Mouse (Mus musculus) hematopoietic stem cell, adult 5-6 weeks (primary cell): ENCODE measurements at regions not wholly inside any gene's neighbourhood (a gene's known extent, or its start where the extent isn't known, plus 50 kb on each side); places are given as distances from the start of the nearest gene placed in this dataset.

ENCODE experiments used
- ATAC-seq, 2 experiments: fragments of 125-278 bp in 1 of 2; replicated peaks in 1 of 2; 2 replicates each; pipeline ENCODE4 v1.8.0; 2016 to 2017; ENCODE audit warnings: inconsistent platforms in 2 of 2, mild to moderate bottlenecking in 2 of 2, moderate number of reproducible peaks in 2 of 2, low read depth in 1 of 2, moderate TSS enrichment in 1 of 2; ENCODE audit not compliant: low FRiP score in 2 of 2, poor library complexity in 2 of 2, severe bottlenecking in 2 of 2, insufficient read depth in 1 of 2, low TSS enrichment in 1 of 2

DNA sequence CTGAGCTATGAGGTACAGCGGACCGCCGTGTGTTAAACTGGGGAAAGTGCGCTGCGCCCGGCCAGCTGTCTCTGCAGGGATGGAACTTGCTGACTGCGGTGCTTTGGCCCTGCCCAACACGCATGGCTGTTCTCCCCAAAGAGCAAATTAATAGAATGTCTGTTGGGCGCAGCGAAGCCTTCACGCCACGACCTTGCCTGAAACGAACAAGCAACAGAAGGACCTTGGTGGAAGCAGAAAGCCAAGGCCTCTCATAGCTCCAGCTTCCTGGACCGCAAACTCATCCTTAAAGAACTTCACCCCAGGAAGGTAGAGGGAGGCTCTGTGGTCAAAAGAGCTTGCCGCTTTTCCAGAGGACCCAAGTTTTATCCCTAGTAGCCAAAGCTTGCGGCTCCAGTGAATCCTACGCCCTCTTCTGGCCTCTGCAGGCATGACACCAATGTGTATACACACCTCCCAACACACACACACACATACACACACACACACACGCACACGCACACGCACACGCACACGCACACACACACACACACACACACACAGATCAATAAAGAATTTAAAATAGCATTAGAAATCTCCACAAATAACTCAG lies 110.2 kb upstream of the Ctnnb1 start:
- no peak for ATAC-seq

DNA sequence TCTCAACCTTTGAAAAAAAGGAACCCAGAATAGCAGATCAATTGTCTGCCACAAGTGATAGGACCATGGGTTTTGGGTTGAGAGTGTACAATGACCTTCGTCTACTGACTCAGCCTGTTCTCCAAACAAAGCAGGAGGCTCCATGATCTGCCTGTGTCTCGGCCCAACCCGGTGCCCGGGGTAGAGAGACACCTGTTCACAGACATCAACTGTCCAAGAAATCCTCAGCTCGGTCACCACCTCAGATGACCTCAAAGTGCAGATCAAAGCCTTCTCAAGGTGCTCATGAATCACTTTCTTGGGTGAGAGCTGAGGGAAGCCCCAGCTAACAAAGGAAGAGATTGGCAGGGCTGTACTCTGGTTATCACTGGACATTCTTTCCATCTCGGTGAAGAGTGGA lies 108.1 kb upstream of the Ctnnb1 start:
- no peak for ATAC-seq

DNA sequence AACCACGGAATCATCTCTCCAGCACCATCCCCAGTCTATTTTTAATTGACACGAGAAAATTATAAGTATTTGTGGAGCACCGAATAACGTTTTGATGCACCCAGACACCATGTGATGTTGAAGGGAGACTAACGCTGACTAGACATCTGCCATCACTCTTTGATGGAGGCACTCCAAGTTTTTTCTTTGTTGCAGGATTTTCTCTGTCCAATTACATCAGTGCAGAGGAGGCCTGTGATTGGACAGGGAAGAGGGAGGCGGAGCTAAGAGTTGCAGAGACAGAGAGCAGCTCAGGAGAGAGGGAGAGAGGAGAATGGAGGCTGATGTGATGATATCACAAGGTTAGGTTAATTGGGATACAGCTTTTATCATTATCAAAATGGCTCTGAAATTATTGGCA lies 105.6 kb upstream of the Ctnnb1 start:
- ATAC-seq, result no peak

DNA sequence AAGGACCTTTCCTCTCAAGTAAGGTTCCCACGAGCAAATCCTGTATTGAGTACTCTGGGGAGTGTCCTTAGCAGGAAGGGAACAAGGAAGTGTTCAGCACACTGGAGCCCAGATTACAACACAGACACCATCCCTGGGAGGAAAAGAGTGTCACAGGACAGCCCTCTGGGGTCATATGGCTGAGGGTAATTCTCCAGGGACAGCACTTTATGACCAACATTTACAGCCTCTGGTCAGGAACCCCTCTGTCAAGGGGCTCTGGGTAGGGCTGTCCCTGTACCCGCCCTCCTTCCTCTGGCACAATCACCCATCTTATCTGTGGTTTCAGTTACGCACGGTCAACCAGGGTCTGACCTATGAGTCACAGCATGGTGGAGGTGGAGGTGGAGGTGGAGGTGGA lies 102.8 kb upstream of the Ctnnb1 start:
- peak in 1 of 2 experiments; percentile 7; a peak in 1 of 4 replicates for ATAC-seq

DNA sequence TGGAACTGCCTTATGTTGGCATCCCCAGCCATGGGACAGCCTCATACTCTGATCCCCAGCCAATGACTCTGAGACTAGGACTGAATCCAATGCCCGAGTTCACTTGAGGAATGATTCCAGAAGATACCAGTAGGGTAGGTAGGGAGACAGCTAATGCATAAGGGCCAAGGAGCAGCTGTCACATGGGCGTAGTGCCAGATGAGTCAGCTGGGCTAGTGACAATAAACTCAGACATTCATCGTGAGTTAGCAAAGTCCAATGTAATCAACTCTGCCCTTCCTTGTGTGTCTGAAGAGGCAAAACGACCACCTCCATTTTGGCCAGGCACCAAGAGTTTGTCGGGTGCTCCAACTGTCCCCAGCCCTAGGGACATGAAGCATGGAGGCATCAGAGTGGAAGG lies 98.5 kb upstream of the Ctnnb1 start:
- ATAC-seq, result no peak

DNA sequence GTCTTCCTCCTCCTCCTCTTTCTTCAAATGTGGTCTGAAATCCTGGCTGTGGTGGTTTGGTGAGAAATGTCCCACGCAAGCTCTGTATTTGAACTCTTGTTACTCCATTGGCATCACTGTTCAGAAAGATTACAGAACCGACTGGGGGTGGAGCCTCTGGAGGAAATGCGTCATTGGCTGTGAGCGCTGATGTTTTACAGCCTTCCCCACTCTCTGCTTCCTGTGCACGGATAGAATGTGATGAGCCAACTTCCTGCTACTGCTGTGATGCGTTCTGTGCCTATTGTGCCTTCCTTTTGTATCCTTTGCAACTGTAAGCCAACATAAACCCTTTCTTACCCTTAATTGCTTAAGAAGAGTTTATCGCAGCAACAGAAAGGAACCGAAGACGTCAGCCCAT lies 94.8 kb upstream of the Ctnnb1 start:
- ATAC-seq, result no peak

DNA sequence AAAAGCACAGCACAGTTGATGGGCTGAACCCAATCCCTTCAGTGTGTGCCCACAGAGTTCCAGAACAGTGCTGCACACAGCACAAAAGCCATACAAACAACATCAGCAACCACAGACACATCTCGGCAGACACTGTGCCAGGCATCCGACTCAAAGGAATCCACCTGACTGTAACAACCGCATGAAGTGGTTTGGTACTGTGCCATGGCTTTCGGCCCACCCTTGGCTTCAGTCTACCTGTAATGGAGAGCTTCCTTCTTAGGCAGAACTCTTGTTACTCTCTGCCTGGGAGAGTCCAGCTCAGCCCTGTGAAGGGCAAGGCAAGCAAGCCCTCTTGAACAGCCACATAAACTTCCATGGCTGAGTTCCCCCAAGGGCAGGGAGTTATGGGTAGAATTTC lies 93.4 kb upstream of the Ctnnb1 start:
- ATAC-seq, result no peak

DNA sequence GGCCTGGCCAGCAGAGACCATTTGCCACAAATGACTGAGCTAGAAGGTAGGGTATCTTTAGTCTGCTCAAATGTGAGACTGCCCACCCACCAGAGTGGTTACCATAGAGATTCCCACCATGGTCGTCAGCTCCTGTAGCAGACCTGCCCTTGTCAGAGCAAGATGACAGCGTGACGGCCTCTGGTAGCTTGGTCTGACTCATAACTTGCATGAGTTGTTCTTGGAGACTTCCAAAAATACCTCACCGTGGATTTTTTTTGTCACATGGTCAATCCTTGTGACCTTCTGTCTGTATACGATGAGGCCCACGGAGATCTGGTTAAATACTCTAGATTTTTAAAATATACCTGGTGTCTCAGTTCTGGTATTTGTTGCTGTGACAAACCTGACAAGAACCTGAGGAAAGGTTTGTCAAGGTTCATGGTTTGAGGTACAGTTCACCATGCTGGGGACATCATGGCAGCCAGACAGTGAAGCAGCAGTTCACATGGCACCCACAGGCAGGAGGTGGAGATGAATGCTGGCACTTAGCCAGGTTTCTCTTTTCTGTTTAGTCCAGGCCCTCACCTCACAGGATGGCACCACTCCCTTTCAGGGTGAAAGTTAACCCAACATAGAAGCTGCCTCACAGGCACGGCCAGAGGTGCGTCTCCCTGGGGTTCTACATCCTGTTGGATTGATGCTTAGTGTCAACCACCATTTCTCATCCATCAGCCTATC lies 91.4 kb upstream of the Ctnnb1 start:
- no peak for ATAC-seq

DNA sequence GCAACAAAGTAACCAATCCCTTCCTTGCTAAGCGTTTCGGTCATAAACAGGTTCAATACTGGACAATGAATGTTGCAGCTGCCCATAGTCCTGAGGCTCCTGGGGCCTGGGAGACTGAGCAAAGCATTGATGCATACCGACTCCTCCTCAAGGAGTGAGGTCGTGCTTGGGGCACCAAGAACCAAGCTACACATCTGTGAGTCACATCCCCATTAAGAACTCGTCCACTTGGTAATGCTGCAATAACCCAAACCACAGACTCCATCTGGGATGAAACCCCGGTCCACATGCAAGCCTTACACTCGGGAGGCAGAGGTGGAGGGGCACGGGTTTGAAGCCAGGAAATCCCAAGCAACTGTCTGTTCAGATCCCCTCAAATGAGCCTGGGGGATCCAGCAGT lies 85.3 kb upstream of the Ctnnb1 start:
- no peak for ATAC-seq

DNA sequence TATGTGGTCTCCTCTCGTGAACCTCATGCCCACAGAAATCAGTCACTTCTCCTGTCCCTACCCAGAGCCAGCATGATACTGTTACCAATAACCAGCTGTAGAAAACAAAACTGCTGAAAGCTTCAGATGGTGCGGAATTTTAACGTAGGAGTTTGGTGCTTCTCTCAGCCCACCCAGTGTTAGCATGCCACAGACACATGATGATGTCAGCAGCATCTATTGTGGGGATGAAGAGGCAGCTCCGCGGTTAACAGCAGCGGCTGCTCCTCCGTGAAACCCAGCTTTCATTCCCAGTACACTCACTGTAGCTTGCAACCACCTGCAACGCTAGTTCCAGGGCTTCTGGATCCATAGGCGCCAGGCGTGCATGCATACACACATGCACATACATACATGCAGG lies 83.5 kb upstream of the Ctnnb1 start:
- ATAC-seq, result no peak

DNA sequence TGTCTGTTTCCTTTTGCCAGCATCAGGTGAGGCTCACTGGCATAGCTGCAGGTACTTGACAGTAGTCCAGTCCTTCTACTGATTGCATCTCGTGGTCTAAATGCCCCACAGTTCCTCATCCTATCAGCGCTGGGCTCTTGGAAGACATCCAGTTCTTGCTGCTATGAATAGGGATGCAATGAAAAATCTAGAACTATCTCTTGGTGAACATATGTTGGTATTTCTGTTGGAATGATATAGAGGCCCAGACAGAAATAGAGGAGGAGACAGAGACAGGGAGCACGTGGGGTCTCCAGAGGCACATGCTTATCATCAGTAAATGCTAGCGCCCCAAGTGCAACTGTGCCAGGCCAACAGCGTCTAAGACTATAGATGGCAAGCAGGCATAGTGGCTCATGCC lies 81.4 kb upstream of the Ctnnb1 start:
- ATAC-seq, result no peak

DNA sequence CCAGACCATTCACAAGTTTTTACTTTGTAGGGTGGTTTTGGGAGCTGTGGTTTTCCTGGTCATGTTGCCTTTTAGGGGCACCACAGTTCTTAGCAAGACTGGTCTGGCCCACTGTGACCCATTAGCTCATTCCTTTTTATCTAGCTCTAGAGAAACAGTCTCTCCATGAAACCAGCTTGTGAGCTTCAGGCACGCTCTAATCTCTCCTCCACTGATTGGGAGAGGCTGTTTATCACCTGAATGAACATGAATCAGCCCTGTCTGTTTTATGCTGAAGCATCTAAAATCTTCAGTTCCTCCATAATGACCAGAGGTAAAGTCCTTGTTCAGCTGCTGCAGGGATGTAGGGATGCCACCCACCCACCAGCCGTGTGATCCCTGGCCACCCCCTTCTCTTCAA lies 80.1 kb upstream of the Ctnnb1 start:
- ATAC-seq, result no peak

DNA sequence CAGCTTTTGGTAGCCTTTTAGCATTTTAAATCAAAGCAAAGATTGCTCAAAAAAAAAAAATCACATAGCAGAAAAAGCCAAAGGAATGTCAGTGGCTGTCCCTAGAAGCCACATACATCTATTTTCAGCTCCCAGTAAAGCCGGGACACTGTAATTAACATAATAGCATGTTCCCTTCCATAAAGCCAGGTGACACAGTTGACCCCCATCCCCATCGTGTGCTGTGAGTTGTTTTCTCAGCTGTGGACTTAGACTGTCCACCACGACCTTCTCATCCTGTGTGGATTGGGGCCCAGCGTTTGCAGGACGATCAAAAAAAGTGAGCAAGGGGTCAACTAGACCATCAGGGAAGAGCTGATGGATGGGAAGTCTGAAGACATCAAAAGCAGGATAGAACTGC lies 78.9 kb upstream of the Ctnnb1 start:
- no peak for ATAC-seq

DNA sequence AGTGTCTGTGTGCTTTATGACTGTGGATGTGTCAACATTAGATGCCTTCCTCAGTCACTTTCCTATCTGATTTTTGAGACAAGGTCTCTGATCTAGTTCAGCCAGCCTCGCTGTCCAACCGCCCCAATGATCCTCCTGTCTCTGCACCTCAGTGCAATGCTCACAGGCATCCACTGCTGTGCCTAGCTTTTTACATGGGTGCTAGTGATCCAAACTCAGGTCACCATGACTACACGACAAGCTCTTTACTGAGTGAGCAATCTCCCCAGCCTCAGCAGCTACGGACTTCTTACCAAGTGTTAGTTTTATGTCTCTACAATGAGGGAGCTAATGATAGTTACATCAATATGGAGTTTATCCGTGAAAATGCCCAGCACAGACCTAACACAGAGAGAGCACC lies 77.1 kb upstream of the Ctnnb1 start:
- ATAC-seq, result no peak

DNA sequence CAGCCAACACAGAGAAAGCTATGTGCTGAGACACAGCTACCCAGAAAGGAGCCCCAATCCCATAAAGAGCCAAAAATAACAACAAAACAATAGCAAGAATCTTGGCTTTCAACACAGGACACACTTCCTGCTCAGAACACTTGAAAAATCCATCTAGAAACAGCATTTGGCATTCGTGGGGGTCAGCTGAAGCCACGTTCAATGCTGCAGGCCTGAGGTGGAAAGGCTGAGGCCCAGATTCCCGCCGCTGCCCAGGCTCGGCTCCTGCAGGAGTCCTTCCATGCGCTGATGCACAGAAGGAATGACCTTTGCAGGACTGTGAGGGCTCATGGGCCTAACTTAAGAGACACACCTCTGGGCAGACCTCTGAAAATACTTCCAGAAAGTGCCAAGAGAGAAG lies 76.4 kb upstream of the Ctnnb1 start:
- no peak for ATAC-seq

DNA sequence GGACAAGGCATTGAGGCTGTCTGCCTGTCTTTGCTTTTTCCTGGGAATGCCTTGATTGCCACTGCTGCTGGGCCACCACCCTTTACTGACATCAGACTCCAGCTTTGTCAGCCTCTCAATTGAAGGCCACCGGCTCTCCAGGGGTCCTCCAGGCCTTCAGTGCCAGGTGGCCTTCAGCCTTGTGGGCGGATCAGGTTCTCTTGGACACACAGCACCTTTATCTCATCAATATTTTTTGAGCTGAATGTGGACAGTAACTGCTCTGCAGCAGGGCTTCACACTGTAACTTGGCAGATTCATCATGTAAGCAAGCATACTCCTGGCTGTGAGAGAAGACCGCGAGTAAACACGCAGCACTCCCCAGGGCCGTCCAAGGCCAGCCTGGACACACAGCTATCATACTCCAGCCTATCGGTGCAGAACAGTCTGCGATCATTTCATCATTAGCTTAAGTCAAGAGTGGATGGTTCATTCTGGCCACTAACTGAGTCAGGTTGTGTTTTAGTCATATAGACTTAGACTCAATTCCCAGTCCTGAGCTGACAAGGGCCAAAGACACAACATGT lies 75.9 kb upstream of the Ctnnb1 start:
- no peak for ATAC-seq

DNA sequence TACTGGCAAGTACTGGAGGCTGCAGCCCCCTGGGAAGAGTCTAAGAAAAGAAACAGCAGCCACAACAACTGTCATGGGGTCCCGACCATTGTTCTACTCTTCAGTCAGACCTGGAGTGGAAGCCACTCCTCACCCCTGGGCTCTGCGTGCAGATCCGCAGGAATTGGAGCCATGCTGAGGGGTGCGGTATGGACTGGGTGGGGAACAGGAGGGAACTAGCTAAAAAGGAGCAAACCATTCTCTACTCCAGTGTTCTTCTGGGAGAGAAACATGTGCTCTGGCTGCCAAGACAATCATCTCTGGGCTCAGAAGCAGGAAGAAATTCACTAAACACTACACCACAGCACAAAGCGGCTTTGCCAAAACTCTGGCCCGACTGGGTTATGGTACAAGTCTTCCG lies 74.7 kb upstream of the Ctnnb1 start:
- no peak for ATAC-seq

DNA sequence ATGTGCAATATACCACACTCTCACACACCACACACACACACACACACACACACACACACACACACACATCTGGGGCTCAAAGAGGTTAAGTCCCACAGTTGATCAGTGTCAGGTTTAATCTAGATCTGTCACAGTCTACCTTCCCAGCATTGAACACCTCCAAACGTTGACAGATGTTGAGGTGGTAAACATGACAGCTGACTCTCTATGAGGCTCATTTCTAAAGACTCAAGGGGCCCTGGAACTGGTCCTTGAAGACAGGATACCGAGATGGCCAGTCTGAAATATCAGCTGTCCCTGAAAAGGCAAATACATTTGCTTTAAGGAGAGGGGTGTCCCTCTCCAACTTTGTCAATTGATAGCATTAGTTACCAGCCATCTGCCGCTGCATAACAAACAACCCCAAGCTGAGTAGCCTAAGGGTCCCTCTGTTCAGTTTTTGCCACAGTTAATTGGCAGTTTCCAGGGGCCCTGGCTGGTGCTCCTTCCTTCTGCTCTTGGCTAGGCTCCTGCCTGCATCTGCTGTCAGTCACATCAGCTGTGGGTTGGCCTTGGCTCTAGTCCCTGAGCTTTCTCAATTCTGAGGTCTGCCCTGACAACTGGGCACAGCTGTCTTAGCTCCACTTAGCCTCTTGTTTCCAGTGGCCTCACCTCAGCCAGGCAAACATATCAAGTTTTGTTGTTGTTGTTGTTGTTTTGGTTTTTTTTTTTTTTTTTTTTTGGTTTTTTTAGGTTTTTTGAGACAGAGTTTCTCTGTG lies 73.5 kb upstream of the Ctnnb1 start:
- ATAC-seq, result peak; percentile 80 to 90
